Comparison of ENCODE assay signal across 7 mouse cellular contexts in the genomic region with DNA sequence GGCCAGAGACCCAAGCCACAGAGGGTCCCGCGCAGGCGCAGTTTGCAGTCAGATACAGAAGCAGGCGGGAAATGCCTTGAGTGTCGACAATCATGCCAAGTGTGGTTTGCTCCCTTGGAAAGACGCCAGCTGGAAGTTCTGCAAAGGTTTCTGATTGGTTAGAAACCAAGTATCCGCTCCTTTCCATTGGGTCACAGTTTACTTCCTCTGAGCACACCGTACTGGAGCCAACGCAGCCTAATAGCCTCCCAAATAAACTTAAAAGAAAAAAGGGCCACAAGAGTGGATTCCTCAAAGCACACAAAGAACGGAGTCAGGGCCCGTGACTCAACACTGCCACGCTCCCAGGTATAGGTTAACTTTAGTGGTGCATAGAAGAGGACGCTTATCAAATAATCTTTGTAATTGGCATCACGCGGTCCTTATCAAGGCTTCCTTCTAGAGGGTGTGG.
DNase-seq lines count a peak whose midpoint lies in the region; ATAC-seq and TF ChIP-seq lines count a peak whose summit lies in the region.

No protein-coding gene starts in this region.

- no peaks in the 10 kb centered on the region for H3K27me3 ChIP-seq in midbrain, embryonic 14.5 days (ENCODE audit: control insufficient read depth, insufficient read depth, low read length)
- H3K27me3 ChIP-seq in midbrain, embryonic 15.5 days (replicated peaks): peaks cover 17% of the 10 kb centered on the region; the same call in 1 of the 2 replicates
- H3K27me3 ChIP-seq in small intestine, adult 2 months (ENCODE audit: control insufficient read depth, insufficient read depth, low read length): no peaks in the 10 kb centered on the region

- no peak overlapping the region for H3K4me2 ChIP-seq in midbrain, embryonic 14.5 days (ENCODE audit: low read length)
- no peak overlapping the region for H3K4me2 ChIP-seq in midbrain, embryonic 15.5 days

- H3K36me3 ChIP-seq in midbrain, embryonic 14.5 days (ENCODE audit: control insufficient read depth, insufficient read depth, low read length): no peaks in the 10 kb centered on the region
- no peaks in the 10 kb centered on the region for H3K36me3 ChIP-seq in midbrain, embryonic 15.5 days (replicated peaks)
- H3K36me3 ChIP-seq in small intestine, adult 2 months (ENCODE audit: control insufficient read depth, insufficient read depth, low read length): no peaks in the 10 kb centered on the region

- no peak overlapping the region for H3K4me3 ChIP-seq in midbrain, embryonic 14.5 days (replicated peaks; ENCODE audit: low read depth, low read length)
- no peak overlapping the region for H3K4me3 ChIP-seq in midbrain, embryonic 15.5 days
- no peak overlapping the region for H3K4me3 ChIP-seq in small intestine, adult 2 months (ENCODE audit: low read depth, low read length)

- H3K27ac ChIP-seq in midbrain, embryonic 14.5 days (replicated peaks; ENCODE audit: low read depth, low read length): no peak overlapping the region
- no peak overlapping the region for H3K27ac ChIP-seq in midbrain, embryonic 15.5 days
- H3K27ac ChIP-seq in small intestine, adult 2 months (ENCODE audit: insufficient read depth, low read depth, low read length): no peak overlapping the region

- H3K9me3 ChIP-seq in midbrain, embryonic 14.5 days (ENCODE audit: control insufficient read depth, low read length): no peaks in the 10 kb centered on the region
- H3K9me3 ChIP-seq in midbrain, embryonic 15.5 days: no peaks in the 10 kb centered on the region

- TF ChIP-seq POLR2A in small intestine, adult 2 months (IDR thresholded peaks at IDR 0.05; ENCODE audit: low read depth, low read length): no peak

- H3K9ac ChIP-seq in midbrain, embryonic 14.5 days (replicated peaks; ENCODE audit: low read length): no peak overlapping the region
- H3K9ac ChIP-seq in midbrain, embryonic 15.5 days: no peak overlapping the region

- 0 out of 2 replicates have a peak, but pooled peaks have one; percentile 25 for TF ChIP-seq CTCF in small intestine, adult 2 months (IDR thresholded peaks at IDR 0.05; ENCODE audit: extremely low read depth, insufficient read length, insufficient replicate concordance, low read depth, low read length)

- no peak for ATAC-seq in midbrain, embryonic 14.5 days (ENCODE audit: low FRiP score, low TSS enrichment)
- no peak for ATAC-seq in midbrain, embryonic 15.5 days (replicated peaks)
- ATAC-seq in activated CD4-positive, CD25-positive, alpha-beta regulatory T cell, adult 4 months: no peak

- peak; percentile 69 for DNase-seq in midbrain, embryonic 14.5 days
- DNase-seq in fibroblast of lung, adult 2 months (ENCODE audit: low read depth): peak; percentile 44
- DNase-seq in kidney, adult 9 months: peak; percentile 46
- DNase-seq in cerebellum, adult 8-10 months: no peak

- H3K4me1 ChIP-seq in midbrain, embryonic 14.5 days (ENCODE audit: control insufficient read depth, insufficient read depth, low read length): peaks cover 15% of the 10 kb centered on the region
- peaks cover 19% of the 10 kb centered on the region for H3K4me1 ChIP-seq in midbrain, embryonic 15.5 days
- peaks cover 5% of the 10 kb centered on the region; the same call in 1 of the 2 replicates for H3K4me1 ChIP-seq in small intestine, adult 2 months (ENCODE audit: control insufficient read depth, insufficient read depth, insufficient read length, low read length)

- 79% methylated on average over 15 of the region's 15 CpGs for WGBS in midbrain, embryonic 14.5 days
- WGBS in midbrain, embryonic 15.5 days: 79% methylated on average over 15 of the region's 15 CpGs
- 14% methylated on average over 15 of the region's 15 CpGs for WGBS in small intestine, adult 2 months
